Mouse (Mus musculus) testis, postnatal 10 days (tissue): ENCODE measurements around the gene Tmod3.

Source experiments
- DNase-seq: peaks from one replicate; pipeline ENCODE4 v3.0.0; 2021; ENCODE audit warnings: low spot score

Tmod3 gene

GRCm38 (mm10) chr9:75559512-75560012 is at the start of gene Tmod3:
Gene Tmod3 (minus strand): TSS chr9:75559657.
- peak; percentile 97 for DNase-seq

GRCm38 (mm10) chr9:75607496-75607895 is 48.0 kb upstream of the Tmod3 start:
- DNase-seq, result no peak

GRCm38 (mm10) chr9:75601510-75601909 is 42.1 kb upstream of the Tmod3 start:
- DNase-seq, result no peak

- no peak for DNase-seq
Measured at GRCm38 (mm10) chr9:75600166-75600934, 40.9 kb upstream of the Tmod3 start.

GRCm38 (mm10) chr9:75599191-75599841 is 39.9 kb upstream of the Tmod3 start:
- DNase-seq, result no peak

- DNase-seq, result no peak
Measured at GRCm38 (mm10) chr9:75597596-75597995, 38.1 kb upstream of the Tmod3 start.

- no peak for DNase-seq
Measured at GRCm38 (mm10) chr9:75597036-75597435, 37.6 kb upstream of the Tmod3 start.

GRCm38 (mm10) chr9:75593481-75593880 is 34.0 kb upstream of the Tmod3 start:
- no peak for DNase-seq

- DNase-seq, result no peak
Measured at GRCm38 (mm10) chr9:75589850-75590790, 30.7 kb upstream of the Tmod3 start.

GRCm38 (mm10) chr9:75581694-75582350 is 22.4 kb upstream of the Tmod3 start:
- no peak for DNase-seq

GRCm38 (mm10) chr9:75579321-75579720 is 19.9 kb upstream of the Tmod3 start:
- DNase-seq, result no peak

GRCm38 (mm10) chr9:75571036-75571942 is 11.8 kb upstream of the Tmod3 start:
- no peak for DNase-seq

- DNase-seq, result no peak
Measured at GRCm38 (mm10) chr9:75568399-75568798, 8.9 kb upstream of the Tmod3 start.

- no peak for DNase-seq
Measured at GRCm38 (mm10) chr9:75564892-75565291, 5.4 kb upstream of the Tmod3 start.

GRCm38 (mm10) chr9:75563622-75564021 is 4.2 kb upstream of the Tmod3 start:
- no peak for DNase-seq

GRCm38 (mm10) chr9:75563176-75563575 is 3.7 kb upstream of the Tmod3 start:
- DNase-seq, result no peak

- DNase-seq, result no peak
Measured at GRCm38 (mm10) chr9:75561040-75561669, 1.7 kb upstream of the Tmod3 start.

- DNase-seq, result no peak
Measured at GRCm38 (mm10) chr9:75560353-75560752, 896 bp upstream of the Tmod3 start.

GRCm38 (mm10) chr9:75558812-75559511 is 495 bp downstream of the Tmod3 start:
- no peak for DNase-seq

- DNase-seq, result no peak
Measured at GRCm38 (mm10) chr9:75558360-75558759, 1.1 kb downstream of the Tmod3 start.
